Mouse (Mus musculus) cerebellum, adult 11 months (tissue): ENCODE measurements around the gene Ttf2.

ENCODE experiments used
- DNase-seq: peaks from one replicate; pipeline ENCODE4 v3.0.0; 2022

Ttf2 gene

DNA sequence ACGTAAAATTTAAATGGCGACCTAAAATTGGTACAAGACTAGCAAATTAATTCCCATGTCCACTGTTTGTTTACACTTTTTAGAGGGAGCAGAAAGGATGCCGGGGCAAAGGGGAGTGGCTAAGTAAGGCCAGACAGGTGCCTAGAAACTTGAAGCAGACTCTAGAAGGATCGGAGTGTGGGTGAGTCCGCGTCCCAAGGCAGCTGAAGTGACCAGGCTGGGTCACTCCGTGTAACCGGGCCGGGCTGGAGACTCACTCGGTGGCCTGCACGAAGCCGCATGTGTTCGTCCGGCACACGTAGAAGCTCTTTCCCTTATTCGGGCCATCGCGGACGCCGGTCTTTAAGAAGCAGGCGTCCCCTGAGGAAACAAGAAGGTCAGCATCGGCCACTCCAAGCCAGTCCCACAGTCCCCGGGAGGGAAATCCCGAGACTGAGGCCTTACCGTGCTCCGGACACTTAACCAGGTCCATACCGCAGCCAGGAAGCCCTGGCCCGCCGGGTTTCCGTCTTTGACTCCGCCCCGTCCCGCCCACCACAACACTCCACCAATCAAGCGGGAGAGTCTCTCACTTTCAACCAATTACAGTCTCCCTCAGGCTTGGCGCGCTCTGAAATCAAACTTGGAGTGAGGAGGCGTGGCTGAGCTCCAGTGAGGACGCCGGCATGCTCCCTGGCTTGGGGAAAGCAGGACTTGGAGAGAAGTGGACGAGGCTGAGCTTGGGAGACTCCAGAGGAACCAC lies at the start of gene Ttf2:
TSS of gene Ttf2 (minus strand) at position 488 of the 742 bp plus-strand sequence.
- peak; percentile 84 for DNase-seq

DNA sequence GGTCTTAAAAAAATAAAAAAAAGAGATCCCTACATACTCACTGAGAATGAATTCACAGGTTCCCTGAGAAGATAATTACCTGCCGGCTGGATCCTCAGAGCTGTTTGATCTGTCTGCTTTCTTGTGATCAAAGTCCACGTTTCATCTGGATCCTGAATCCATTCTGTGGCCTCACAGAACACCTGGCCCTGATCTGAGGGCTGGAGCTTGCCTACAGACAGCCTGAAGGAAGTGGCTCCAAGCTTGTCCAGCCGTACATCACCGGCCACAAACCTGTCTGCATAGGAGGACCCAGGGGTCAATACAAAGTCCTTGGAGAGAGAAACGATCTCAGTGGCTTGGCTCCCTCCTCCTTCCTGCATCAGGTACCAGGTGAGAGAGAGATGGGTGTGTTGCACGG lies 49.0 kb upstream of the Ttf2 start:
- DNase-seq = no peak

DNA sequence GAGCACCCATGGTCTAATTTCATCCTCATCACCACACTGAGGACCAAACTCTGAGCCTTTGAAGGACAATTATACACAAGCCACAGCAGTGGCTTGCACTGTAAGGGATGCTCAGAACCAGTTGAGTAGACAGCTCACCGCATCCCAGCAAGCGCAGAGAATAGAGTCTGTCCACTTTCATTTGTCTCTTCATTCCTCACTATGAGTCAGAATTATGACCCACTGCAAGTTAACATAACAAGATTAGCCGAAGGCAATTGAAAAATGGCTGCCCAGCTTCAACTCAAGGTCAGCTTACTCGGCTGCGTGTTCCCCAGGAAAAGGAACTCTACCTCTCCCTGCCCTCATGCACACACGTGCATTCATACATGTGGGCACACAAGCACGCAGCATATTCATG lies 46.6 kb upstream of the Ttf2 start:
- no peak for DNase-seq

DNA sequence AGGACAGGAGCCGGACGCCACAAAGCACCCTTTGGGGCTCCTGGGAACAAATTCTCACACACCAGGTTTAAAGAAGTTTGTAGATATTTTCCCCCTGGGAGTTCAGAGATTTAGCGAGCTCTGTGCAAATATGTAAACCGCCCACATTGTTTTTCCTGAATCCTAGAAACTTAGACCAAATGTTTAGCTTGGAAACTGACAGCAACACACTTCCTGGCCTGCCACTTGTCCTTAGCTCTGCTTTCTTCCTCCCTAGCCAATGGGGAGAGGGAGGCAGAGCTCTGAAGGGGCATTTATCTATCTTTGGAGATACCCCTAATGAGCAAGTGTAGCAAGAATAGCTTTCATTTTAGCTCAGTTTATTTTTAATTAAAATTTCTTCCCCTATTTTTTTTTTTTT lies 45.8 kb upstream of the Ttf2 start:
- DNase-seq = no peak

DNA sequence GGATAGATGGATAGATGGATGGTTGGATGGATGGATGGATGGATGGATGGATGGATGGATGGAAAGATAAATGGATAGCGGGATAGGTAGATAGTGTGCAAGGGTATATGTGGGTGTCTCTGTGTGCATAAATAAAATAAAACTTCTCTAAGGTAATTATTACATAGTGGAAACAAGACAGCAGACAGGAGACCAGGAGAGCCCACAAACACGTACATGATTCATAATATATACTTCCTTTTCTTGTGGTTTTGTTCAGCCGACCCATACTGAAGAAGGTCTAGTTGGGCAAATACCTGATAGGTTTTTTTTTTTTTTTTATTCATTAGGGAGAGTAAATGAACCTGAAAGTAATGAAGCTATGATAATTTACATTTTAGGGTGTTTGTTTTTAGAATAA lies 44.1 kb upstream of the Ttf2 start:
- DNase-seq = no peak

DNA sequence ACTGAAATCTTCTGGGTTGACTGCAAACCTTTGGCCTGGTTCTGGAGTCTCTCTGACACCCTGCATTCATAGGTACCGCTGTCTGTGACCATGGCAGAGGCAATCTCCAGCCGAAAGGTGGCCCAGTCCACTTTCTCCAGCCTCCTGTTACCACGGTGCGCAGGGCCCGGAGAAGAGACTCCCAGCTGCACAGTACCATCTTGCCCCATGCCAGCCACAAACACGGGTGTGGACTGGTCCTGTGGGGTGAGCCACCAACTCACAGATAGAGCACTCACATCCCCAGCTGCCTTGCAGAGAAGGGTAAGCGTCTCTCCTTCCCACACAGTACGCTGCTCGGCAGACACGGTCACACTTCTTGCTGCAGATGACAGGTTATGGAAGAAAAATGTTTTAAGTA lies 43.5 kb upstream of the Ttf2 start:
- no peak for DNase-seq

DNA sequence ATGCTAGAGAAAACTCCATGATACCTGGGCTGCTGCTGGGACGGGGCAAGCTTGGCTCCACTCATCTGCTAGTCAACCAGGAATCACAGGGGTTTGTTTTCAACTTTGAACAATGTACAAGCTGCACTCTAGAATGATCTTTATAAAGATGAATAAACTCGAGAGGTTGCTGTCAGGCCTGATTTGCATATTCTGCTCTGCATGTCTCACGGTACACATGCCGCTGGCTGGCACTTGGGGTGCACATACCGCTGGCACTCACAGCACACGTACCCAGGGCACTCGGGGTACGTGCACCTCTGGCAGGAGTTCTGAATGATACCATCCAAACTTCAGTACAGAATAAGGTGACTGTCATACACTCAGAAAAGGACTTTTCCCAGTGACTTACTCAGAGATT lies 43.1 kb upstream of the Ttf2 start:
- no peak for DNase-seq

DNA sequence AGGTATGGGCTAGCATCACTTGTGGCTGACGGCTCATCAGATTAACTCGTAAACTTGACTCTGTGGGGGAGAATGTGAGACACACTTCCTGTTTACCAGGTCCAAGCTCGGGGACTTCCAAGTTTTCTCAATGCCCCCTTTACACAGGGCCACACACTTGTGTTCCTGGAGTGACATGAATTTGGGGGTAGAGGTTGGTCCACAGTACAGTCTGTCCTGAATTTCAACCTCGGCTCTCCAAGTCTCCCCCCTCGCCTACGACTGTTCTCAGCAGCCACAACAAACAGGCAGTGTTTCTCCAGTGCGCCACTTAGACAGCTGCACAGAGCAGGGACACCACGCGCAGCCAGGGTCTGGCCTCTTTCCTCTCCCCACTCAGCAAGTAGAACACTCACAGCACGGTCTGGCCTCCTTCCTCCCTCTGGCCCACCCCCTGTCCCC lies 42.7 kb upstream of the Ttf2 start:
- no peak for DNase-seq

DNA sequence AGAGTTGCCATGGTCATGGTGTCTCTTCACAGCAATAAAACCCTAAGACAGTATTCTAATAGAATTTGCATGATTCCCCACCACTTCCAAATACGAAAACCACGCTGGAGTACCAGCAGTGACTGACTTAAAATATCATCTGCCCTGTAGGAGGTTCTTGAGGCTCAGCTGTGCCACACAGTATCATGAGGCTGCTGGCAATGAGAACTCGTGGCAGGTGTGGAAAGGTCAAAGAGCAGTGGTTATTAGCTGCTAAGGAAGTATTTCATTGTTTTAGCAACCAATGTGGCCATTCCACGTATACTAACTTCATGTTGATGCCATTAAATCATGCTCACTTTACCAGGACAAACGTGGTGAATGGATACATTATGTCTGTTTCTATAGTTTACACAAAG lies 41.7 kb upstream of the Ttf2 start:
- no peak for DNase-seq

DNA sequence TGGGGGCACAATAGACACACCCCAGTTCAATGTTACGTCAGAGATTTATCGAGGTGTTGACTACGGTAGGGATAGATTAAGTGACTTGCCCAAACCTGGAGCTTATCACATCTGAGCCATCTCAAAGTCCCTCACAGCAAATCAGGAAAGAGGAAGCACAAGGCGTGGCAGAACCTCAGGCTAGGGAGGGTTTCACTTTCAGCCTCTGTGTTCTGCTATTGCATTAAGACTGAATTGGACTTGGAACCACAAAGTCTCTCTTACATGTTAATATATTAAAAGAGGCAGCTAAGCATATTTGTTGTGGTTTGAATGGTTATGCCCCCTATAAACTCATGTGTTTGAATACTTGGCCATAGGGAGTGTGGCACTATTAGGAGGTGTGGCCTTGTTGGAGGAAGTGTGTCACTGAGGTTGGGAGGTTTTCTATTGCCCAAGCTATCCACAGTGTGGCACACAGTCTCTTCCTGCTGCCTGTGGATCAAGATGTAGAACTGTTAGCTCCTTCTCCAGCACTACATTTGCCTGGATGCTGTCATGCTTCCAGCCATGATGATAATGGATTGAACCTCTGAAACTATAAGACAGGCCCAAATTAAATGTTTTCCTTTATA lies 41.2 kb upstream of the Ttf2 start:
- no peak for DNase-seq

DNA sequence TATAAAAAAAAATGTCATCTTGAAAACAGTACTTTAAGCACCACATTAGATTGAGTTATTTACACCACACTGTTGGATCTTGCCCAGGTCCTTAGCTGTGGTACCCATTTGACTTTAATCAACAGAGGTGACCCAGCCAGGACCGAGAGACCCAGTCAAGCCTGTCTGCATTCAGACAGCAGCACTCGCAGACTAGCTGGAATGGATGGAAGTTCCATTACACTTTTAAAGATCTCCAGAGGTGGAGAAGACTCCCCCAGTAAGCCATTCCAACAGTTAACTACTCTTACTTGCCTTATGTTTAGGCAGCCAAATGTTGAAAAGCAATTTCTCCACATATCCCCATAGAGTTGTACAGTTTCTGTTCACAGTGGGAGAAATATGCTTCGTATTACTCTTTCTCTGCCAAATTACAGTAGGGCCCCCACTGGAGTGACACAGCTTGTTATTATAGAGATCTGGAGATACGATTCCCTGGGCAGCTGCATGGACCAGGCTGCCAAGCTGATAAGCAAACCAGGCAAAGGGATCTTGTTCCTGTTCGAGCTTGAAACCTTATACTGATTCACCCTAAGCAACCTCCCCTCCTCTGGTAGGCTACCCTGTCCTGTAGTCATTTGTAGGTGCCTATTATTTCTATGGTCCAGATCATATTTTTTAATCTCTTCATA lies 37.8 kb upstream of the Ttf2 start:
- DNase-seq = no peak

DNA sequence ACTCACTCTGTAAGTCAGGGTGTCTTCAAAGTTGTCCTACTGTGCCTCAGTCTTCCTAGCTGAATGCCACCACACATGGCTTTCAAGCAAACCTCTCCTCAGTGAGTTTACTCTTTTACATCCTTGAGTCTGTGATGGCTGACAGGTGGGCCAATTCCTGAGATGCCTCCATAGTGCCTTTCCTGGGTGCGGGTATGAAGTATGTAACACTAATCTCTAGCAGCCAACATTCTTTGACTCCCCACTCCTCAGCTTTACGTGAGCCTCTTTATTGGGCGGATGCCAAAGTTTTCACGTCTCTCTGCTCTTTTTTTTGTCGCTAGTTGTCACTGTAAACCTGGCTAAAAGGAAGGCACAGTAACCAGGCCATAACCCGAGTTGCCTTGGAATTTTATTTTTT lies 35.9 kb upstream of the Ttf2 start:
- no peak for DNase-seq

DNA sequence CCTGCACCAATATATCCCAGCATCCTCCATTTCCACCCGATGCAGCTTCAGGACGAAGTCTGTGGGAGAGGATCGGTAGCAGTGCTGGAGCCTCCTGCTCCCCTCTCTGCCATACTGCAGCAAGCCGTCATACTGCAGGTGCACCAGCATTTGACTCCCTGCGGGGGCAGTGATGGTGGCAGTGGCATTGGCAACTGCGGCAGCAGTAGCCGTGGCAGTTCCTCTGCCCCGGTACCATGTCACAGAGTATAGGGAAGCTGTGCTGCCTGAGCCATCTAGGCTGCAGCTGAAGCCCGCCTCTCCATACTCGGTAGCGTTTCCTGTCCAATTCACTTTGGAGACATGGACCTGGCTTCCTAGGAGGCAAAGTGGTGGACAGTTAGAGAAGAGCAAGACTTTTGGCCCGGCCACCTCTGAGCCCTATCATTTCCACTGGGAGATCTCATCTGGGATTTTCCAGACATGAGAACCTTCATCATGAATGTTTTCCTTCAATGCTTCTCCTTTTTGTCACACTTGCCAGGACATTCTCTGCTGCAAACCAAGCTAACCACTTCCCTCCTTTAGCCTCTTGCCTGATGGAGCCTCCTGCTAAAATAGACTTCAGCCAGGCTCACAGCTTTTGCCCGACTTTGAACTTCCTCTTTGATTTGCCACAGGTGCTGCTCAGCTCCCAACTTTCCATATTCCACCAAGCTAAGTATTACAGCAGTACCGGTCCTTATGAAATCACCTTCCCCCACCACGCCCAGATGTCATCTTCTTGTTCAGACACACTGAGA lies 34.3 kb upstream of the Ttf2 start:
- DNase-seq = no peak

DNA sequence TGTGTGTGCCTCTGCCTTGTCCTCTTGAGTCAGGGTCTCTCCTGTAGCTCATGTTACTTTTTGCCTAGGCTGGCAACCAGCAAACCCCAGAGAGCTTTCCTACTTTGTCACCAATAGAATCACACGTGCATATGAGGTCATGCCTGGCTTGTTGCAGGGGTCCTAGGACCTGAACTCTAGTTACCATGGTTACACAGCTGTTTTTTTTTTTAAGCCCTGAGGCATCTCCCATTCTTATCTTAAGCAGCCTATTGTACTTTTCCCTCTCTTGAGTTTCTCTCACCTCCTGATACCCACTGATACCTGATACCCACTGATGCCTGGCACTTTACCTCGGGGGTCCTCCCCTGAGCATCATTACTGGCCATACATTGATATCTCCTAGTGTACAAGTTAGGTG lies 30.3 kb upstream of the Ttf2 start:
- DNase-seq = no peak

DNA sequence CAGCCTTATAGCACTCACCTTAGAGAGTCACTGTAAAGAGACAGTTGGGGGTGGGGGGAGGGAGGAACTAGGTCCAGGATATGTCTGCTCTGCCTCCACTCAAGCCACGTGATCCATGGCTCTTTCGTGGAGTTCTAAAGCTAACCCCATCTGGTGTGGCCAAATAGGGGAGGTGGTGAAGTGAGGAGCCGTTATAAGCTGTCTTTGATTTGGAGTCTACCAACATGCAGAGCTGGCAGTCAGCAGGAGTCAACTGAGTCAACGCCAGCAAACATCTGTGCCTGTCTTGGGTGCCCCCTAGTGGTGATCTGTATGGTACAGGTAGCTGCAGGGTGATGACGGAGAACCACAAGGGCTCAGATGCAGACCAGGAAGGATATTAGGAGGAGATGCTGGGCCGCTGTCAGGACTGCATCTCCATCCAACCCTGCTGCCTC lies 29.5 kb upstream of the Ttf2 start:
- peak; percentile 17 for DNase-seq

DNA sequence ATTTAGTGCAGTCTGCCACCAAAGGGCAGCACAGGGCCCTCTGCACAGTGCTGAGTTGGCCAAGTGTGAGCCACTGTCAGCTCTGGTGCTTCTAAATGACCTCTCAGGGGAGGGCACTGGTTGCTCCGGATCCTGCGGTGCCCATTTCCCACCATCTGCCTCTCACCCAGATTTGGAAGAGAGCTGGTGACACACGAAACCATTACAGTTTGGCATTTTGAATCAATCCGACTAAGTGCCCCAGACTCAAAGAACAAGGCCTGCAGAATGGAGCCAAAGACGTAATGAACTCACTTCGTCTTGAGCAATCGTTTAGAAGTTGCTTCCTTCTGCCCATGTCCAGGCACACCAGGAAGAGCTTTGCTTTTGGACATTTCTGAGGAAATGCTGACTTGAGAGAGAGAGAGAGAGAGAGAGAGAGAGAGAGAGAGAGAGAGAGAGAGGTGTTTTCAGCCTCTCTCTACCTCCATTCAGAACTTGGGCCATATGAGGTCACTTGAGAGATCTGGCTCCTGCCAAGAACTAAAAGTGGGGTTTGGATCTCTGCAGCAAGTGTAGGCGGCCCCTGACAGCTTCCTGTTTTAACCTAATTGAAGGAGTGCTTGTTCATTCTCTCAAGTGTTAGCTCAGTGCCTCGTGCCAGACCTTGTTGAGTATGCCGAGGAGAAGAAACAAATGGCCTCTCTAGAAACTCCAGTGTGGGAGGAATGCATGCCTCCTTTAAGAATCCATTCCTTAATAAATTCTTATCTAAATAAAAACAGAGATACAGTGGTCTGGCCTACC lies 28.5 kb upstream of the Ttf2 start:
- no peak for DNase-seq

DNA sequence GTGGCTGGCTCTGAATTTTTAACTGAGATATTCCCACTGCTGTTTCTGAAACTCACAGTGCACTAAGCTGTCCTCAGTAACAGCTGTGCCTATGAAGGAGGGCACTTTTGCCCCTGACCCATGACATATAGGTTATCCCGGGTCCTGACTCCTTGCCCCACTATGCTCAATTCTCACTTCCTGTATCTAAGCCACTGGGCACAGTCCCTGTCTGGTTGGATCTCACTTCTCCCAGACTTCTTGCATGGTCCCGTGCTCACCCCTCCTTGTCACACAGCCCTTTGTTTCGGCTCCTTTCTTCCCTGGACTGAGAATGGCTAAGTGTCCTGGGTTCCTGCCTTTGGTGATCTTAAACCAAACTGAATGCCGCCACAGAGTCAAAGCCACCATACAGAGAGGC lies 24.8 kb upstream of the Ttf2 start:
- DNase-seq = no peak

DNA sequence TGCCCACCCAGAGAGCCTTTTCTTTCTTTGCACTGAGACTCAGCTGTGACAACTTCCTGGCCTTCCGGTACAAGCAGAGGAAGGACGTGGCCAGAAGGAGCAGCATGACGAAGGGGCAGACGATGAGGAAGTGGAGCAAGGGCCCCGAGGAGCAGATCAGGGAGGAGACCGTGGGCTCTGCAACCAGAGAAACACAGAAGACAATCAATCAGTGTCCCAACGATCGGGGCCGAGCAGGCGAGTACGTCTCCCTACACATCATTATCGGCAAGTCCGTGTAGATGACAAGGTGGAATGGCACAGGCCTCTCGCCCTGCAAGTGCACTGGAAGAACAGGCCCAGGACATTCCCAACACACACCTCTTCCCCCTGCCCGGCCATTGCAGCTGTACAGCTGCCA lies 24.3 kb upstream of the Ttf2 start:
- DNase-seq = no peak

DNA sequence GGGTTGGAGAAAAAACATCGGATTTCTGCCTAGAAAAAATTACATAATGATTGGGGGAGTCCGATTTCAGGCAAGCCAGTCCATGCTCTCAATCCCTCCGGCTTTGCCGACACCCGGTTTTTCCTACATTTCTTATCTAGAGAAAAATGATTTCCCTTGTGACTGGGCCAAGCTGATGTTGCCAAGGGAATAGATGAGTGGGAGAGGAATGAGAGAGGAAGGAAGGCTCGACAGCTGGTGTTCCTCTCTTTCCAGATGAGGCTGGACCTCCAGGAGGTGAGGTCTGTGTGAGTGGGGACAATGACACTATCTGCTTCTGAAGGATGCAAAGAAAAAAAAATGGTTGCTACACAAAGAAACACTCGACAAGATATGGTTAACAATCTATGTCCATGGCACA lies 23.7 kb upstream of the Ttf2 start:
- no peak for DNase-seq

DNA sequence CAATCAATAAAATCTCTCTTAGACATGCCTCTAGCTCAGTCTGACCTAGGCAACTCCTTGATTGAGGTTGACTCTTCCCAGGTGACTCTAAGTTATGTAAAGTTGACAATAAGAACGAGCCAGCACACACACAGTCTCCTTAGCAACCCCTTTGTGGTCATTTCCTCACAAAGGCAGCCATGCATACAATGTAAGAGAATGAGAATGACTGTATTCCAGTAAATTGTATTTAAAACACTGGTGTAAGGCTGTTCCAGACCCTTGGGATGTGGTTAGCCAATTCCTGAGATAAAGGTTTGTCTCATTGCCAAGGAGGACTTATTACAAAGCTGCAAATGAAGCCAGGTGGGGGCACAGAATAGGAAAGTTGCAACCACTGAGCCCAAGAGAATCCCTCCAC lies 20.8 kb upstream of the Ttf2 start:
- DNase-seq = no peak

DNA sequence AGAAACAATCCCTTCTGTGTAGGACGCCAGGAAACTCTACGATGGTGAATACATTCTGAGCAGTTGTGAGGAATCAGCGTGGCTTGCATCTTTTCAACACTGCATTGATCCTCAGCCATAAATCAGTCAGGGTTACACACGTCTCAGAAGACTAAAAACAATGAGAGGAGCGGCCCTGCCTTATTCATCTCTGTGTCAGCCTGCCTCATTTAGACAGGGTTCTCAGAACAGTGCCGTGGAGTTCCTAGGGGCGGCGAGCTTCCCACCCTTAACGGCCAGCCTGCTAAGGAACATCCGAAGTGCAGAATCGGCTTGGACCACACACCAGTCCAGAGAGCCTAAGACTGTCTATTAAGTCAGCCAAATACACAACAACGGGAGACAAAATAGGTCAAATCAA lies 20.0 kb upstream of the Ttf2 start:
- DNase-seq = no peak

DNA sequence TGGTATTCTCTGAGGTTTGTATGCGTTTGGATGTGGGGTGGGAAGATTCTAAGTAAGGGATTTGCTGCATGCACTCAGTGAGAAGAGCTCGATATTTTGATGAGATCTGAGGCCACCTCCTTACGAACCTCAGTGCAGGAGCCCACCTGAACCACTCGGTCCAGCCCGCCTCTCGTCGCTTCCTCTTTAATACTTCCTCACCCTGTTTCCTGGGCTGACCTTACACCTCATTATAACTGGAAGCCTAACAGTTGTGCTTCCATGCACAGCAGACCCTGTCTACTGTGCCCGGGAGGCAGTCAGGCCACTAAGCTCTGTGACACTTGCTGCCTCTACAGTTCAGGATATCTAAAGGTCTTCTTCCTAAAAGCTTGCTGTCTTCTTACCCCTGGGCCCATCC lies 9.8 kb upstream of the Ttf2 start:
- no peak for DNase-seq

DNA sequence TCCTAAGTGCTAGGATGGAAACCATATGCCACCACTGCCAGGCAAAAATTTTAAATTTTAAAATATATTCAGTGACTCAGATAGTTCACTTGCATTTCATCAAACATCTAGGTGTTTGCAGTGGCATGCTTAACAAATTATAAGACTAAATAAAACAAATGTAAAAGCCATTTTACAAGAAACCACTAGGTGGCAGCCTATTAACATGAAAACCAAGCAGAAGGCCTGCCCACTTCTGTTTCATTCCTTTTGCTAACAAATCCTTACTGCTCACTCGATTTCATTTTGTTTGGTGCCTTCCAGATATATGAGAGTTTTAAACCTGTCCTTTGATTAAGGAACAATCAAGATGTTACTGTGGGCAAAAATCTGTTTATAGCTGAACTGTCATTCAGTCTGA lies 4.4 kb upstream of the Ttf2 start:
- DNase-seq = no peak
